7 mouse cellular contexts compared by ENCODE assay signal in genomic region chr15:80258240-80259170, GRCm38 (mm10). TPM values are rescaled to one million over a fixed set of nuclear protein-coding genes. Genes with fewer than 3 reads are reported as not detected.
DNase-seq lines count a peak whose midpoint lies in the region; ATAC-seq and TF ChIP-seq lines count a peak whose summit lies in the region.

No protein-coding gene starts in this region.

- H3K27ac ChIP-seq in lung, postnatal 0 days (ENCODE audit: low read length) = 0 out of 2 replicates have a peak overlapping the region, but pooled peaks have one; percentile 16
- no peak overlapping the region for H3K27ac ChIP-seq in cortical plate, adult 2 months (ENCODE audit: insufficient read depth, low read length)
- H3K27ac ChIP-seq in heart, embryonic 16.5 days (ENCODE audit: low read length) = peak overlapping the region; percentile 99
- H3K27ac ChIP-seq in liver, embryonic 16.5 days (ENCODE audit: low read length) = peak overlapping the region; percentile 99
- H3K27ac ChIP-seq in stomach, embryonic 15.5 days = peak overlapping the region; percentile 97

- TF ChIP-seq POLR2A in cortical plate, adult 2 months (IDR thresholded peaks at IDR 0.05; ENCODE audit: extremely low read depth, insufficient read depth, low read length) = peak; percentile 19; the same call in 1 of the 2 replicates

- no peaks in the 10 kb centered on the region for H3K9me3 ChIP-seq in lung, postnatal 0 days (ENCODE audit: low read length)
- H3K9me3 ChIP-seq in heart, embryonic 16.5 days (replicated peaks; ENCODE audit: control insufficient read depth, low read length) = no peaks in the 10 kb centered on the region
- H3K9me3 ChIP-seq in liver, embryonic 16.5 days (replicated peaks; ENCODE audit: control insufficient read depth, low read length) = no peaks in the 10 kb centered on the region
- H3K9me3 ChIP-seq in stomach, embryonic 15.5 days = no peaks in the 10 kb centered on the region

- H3K4me3 ChIP-seq in lung, postnatal 0 days (ENCODE audit: low read depth, low read length) = no peak overlapping the region
- H3K4me3 ChIP-seq in cortical plate, adult 2 months (ENCODE audit: insufficient read depth, low read length) = no peak overlapping the region
- H3K4me3 ChIP-seq in heart, embryonic 16.5 days (ENCODE audit: low read length) = no peak overlapping the region
- peak overlapping the region; percentile 91 for H3K4me3 ChIP-seq in liver, embryonic 16.5 days (ENCODE audit: low read depth, low read length)
- H3K4me3 ChIP-seq in stomach, embryonic 15.5 days (replicated peaks) = no peak overlapping the region

- no peak for TF ChIP-seq CTCF in lung, postnatal 0 days (IDR thresholded peaks at IDR 0.05)
- TF ChIP-seq CTCF in cortical plate, adult 2 months (IDR thresholded peaks at IDR 0.05; ENCODE audit: extremely low read depth, insufficient read depth, low read length) = no peak

- WGBS in lung, postnatal 0 days = 56% methylated on average over 11 of the region's 11 CpGs
- 53% methylated on average over 11 of the region's 11 CpGs for WGBS in heart, embryonic 16.5 days
- WGBS in liver, embryonic 16.5 days (ENCODE audit: insufficient replicate concordance) = 44% methylated on average over 11 of the region's 11 CpGs
- WGBS in stomach, embryonic 15.5 days = 49% methylated on average over 11 of the region's 11 CpGs

- no peak for DNase-seq in lung, postnatal 0 days (ENCODE audit: low spot score)
- no peak for DNase-seq in lung, postnatal 36 days

- H3K9ac ChIP-seq in lung, postnatal 0 days (replicated peaks; ENCODE audit: low read depth) = no peak overlapping the region
- H3K9ac ChIP-seq in heart, embryonic 16.5 days (ENCODE audit: low read length) = no peak overlapping the region
- peak overlapping the region; percentile 96 for H3K9ac ChIP-seq in liver, embryonic 16.5 days (ENCODE audit: low read depth, low read length)
- no peak overlapping the region for H3K9ac ChIP-seq in stomach, embryonic 15.5 days

- H3K36me3 ChIP-seq in lung, postnatal 0 days (ENCODE audit: insufficient read depth, low read length) = peaks cover 13% of the 10 kb centered on the region
- H3K36me3 ChIP-seq in heart, embryonic 16.5 days (ENCODE audit: control insufficient read depth, insufficient read depth) = peaks cover 27% of the 10 kb centered on the region
- H3K36me3 ChIP-seq in liver, embryonic 16.5 days (ENCODE audit: control insufficient read depth, insufficient read depth) = peaks cover 28% of the 10 kb centered on the region
- peaks cover 23% of the 10 kb centered on the region for H3K36me3 ChIP-seq in stomach, embryonic 15.5 days

- ATAC-seq in lung, postnatal 0 days = no peak
- no peak for ATAC-seq in heart, embryonic 16.5 days (replicated peaks; ENCODE audit: extremely low read depth, insufficient read depth, low FRiP score)
- peak; percentile 57 for ATAC-seq in liver, embryonic 16.5 days (ENCODE audit: low read depth)
- ATAC-seq in stomach, embryonic 15.5 days (ENCODE audit: insufficient read depth, low FRiP score, low read depth) = no peak
- no peak for ATAC-seq in frontal cortex, adult (ENCODE audit: low TSS enrichment)

- TF ChIP-seq EP300 in lung, postnatal 0 days (IDR thresholded peaks at IDR 0.05) = no peak

- H3K27me3 ChIP-seq in lung, postnatal 0 days (replicated peaks; ENCODE audit: insufficient read depth, low read length) = no peaks in the 10 kb centered on the region
- H3K27me3 ChIP-seq in heart, embryonic 16.5 days (ENCODE audit: control insufficient read depth, insufficient read depth, low read length) = no peaks in the 10 kb centered on the region
- H3K27me3 ChIP-seq in liver, embryonic 16.5 days (ENCODE audit: control insufficient read depth, insufficient read depth, low read depth, low read length) = no peaks in the 10 kb centered on the region
- H3K27me3 ChIP-seq in stomach, embryonic 15.5 days (replicated peaks) = no peaks in the 10 kb centered on the region

- peaks cover 18% of the 10 kb centered on the region; the same call in 1 of the 2 replicates for H3K4me1 ChIP-seq in lung, postnatal 0 days (ENCODE audit: insufficient read depth, low read depth, low read length)
- no peaks in the 10 kb centered on the region; the same call in 1 of the 2 replicates for H3K4me1 ChIP-seq in cortical plate, adult 2 months (ENCODE audit: control insufficient read depth, insufficient read depth, low read length)
- H3K4me1 ChIP-seq in heart, embryonic 16.5 days (ENCODE audit: control insufficient read depth, insufficient read depth, low read length) = peaks cover 35% of the 10 kb centered on the region
- H3K4me1 ChIP-seq in liver, embryonic 16.5 days (ENCODE audit: control insufficient read depth, low read depth, low read length) = peaks cover 63% of the 10 kb centered on the region
- peaks cover 44% of the 10 kb centered on the region for H3K4me1 ChIP-seq in stomach, embryonic 15.5 days

- H3K4me2 ChIP-seq in lung, postnatal 0 days (replicated peaks; ENCODE audit: low read depth, low read length) = no peak overlapping the region
- no peak overlapping the region for H3K4me2 ChIP-seq in heart, embryonic 16.5 days (ENCODE audit: low read depth, low read length)
- peak overlapping the region; percentile 97 for H3K4me2 ChIP-seq in liver, embryonic 16.5 days (ENCODE audit: low read depth, low read length)
- peak overlapping the region; percentile 84; the same call in 1 of the 2 replicates for H3K4me2 ChIP-seq in stomach, embryonic 15.5 days

RNA-seq across cellular contexts. Expression of gene Atf4, which starts 3.5 kb away (rescaled TPM):
- polyA plus RNA-seq in lung, postnatal 0 days (2015; fragmentation: Nextera tagmentation; extraction: Ambion mirVana) = 113 and 115 TPM in 2 replicates
- 178 and 198 TPM in 2 replicates for polyA plus RNA-seq in cortical plate, adult 2 months (2012; rRNA removed)
- polyA plus RNA-seq in heart, embryonic 16.5 days (2015; fragmentation: Nextera tagmentation; extraction: Ambion mirVana) = 81.8 and 84.6 TPM in 2 replicates
- 138 and 139 TPM in 2 replicates for polyA plus RNA-seq in liver, embryonic 16.5 days (2015; fragmentation: Nextera tagmentation; extraction: Ambion mirVana)
- polyA plus RNA-seq in stomach, embryonic 15.5 days (2015; fragmentation: Nextera tagmentation; extraction: Ambion mirVana) = 132 and 133 TPM in 2 replicates

RNA-seq across cellular contexts. Expression of gene Rps19bp1, which starts 5.6 kb away (rescaled TPM):
- polyA plus RNA-seq in lung, postnatal 0 days (2015; fragmentation: Nextera tagmentation; extraction: Ambion mirVana) = 34.7 and 36.1 TPM in 2 replicates
- 41.5 and 42.3 TPM in 2 replicates for polyA plus RNA-seq in cortical plate, adult 2 months (2012; rRNA removed)
- 35.3 and 35.7 TPM in 2 replicates for polyA plus RNA-seq in heart, embryonic 16.5 days (2015; fragmentation: Nextera tagmentation; extraction: Ambion mirVana)
- polyA plus RNA-seq in liver, embryonic 16.5 days (2015; fragmentation: Nextera tagmentation; extraction: Ambion mirVana) = 21.2 and 24.9 TPM in 2 replicates
- 50.2 and 55.3 TPM in 2 replicates for polyA plus RNA-seq in stomach, embryonic 15.5 days (2015; fragmentation: Nextera tagmentation; extraction: Ambion mirVana)

RNA-seq across cellular contexts. Expression of gene AC140267.1, which starts 22.9 kb away (rescaled TPM):
- not detected in 2 replicates for polyA plus RNA-seq in lung, postnatal 0 days (2015; fragmentation: Nextera tagmentation; extraction: Ambion mirVana)
- polyA plus RNA-seq in cortical plate, adult 2 months (2012; rRNA removed) = not detected in 2 replicates
- 3.4 TPM in 1 of 2 replicates, not detected in the other for polyA plus RNA-seq in heart, embryonic 16.5 days (2015; fragmentation: Nextera tagmentation; extraction: Ambion mirVana)
- not detected in 2 replicates for polyA plus RNA-seq in liver, embryonic 16.5 days (2015; fragmentation: Nextera tagmentation; extraction: Ambion mirVana)
- not detected in 2 replicates for polyA plus RNA-seq in stomach, embryonic 15.5 days (2015; fragmentation: Nextera tagmentation; extraction: Ambion mirVana)

RNA-seq across cellular contexts. Expression of gene Mief1, which starts 24.7 kb away (rescaled TPM):
- 13.2 and 13.7 TPM in 2 replicates for polyA plus RNA-seq in lung, postnatal 0 days (2015; fragmentation: Nextera tagmentation; extraction: Ambion mirVana)
- polyA plus RNA-seq in cortical plate, adult 2 months (2012; rRNA removed) = 14.9 and 15.1 TPM in 2 replicates
- 26.1 and 30.0 TPM in 2 replicates for polyA plus RNA-seq in heart, embryonic 16.5 days (2015; fragmentation: Nextera tagmentation; extraction: Ambion mirVana)
- 14.4 and 16.0 TPM in 2 replicates for polyA plus RNA-seq in liver, embryonic 16.5 days (2015; fragmentation: Nextera tagmentation; extraction: Ambion mirVana)
- 28.2 and 32.1 TPM in 2 replicates for polyA plus RNA-seq in stomach, embryonic 15.5 days (2015; fragmentation: Nextera tagmentation; extraction: Ambion mirVana)

RNA-seq across cellular contexts. Expression of gene Cacna1i, which starts 28.5 kb away (rescaled TPM):
- not detected in 2 replicates for polyA plus RNA-seq in lung, postnatal 0 days (2015; fragmentation: Nextera tagmentation; extraction: Ambion mirVana)
- polyA plus RNA-seq in cortical plate, adult 2 months (2012; rRNA removed) = 32.0 and 36.5 TPM in 2 replicates
- polyA plus RNA-seq in heart, embryonic 16.5 days (2015; fragmentation: Nextera tagmentation; extraction: Ambion mirVana) = 0.02 TPM in 1 of 2 replicates, not detected in the other
- polyA plus RNA-seq in liver, embryonic 16.5 days (2015; fragmentation: Nextera tagmentation; extraction: Ambion mirVana) = not detected in 2 replicates
- 0.03 TPM in 2 replicates for polyA plus RNA-seq in stomach, embryonic 15.5 days (2015; fragmentation: Nextera tagmentation; extraction: Ambion mirVana)

Comparison
In these comparisons a context has a peak if more than half of its experiments do, and no peak if none do; other contexts are left out.
1. H3K4me2 ChIP-seq: peak in liver, embryonic 16.5 days (single experiment) and stomach, embryonic 15.5 days (single experiment); none in lung, postnatal 0 days (single experiment) and heart, embryonic 16.5 days (single experiment).